Mouse (Mus musculus) intestine, embryonic 16.5 days (tissue): ENCODE measurements around the gene Megf6. TPM values are rescaled to one million over a fixed set of nuclear protein-coding genes. Genes with fewer than 3 reads are reported as not detected.
A peak's percentile ranks its signal among the peaks of the same experiment; 100 is the strongest.

Experiments used
- ATAC-seq: fragments of 200-750 bp; cut with Nextera tagmentation; 2 replicates; pipeline ENCODE4 v1.8.0; 2017; ENCODE audit warnings: moderate TSS enrichment, moderate library complexity
- H3K27ac ChIP-seq: fragments of 300-500 bp; sonication (generic); 2 replicates; pipeline ENCODE4 v1.5.1; 2014; ENCODE audit warnings: mild to moderate bottlenecking, low read length
- H3K27me3 ChIP-seq: fragments of 300-500 bp; sonication (generic); replicated peaks from 2 replicates; pipeline ENCODE4 v1.6.1; 2014; ENCODE audit warnings: low read length, control low read depth, mixed read lengths; ENCODE audit not compliant: control insufficient read depth, insufficient read depth
- H3K36me3 ChIP-seq: fragments of 300-500 bp; sonication (generic); 2 replicates; pipeline ENCODE4 v1.6.1; 2014; ENCODE audit warnings: low read length, control low read depth; ENCODE audit not compliant: control insufficient read depth, insufficient read depth
- H3K4me1 ChIP-seq: fragments of 300-500 bp; sonication (generic); 2 replicates; pipeline ENCODE4 v1.6.1; 2014; ENCODE audit warnings: low read length, control low read depth, mixed read lengths; ENCODE audit not compliant: control insufficient read depth, insufficient read depth
- H3K4me2 ChIP-seq: fragments of 300-500 bp; sonication (generic); 2 replicates; pipeline ENCODE4 v1.6.1; 2014; ENCODE audit warnings: low read depth, low read length, control low read depth
- H3K4me3 ChIP-seq: fragments of 300-500 bp; sonication (generic); 2 replicates; pipeline ENCODE4 v1.5.1; 2014; ENCODE audit warnings: mild to moderate bottlenecking, low read length
- H3K9ac ChIP-seq: fragments of 300-500 bp; sonication (generic); 2 replicates; pipeline ENCODE4 v1.6.1; 2014; ENCODE audit warnings: low read depth, low read length
- H3K9me3 ChIP-seq: fragments of 300-500 bp; sonication (generic); 2 replicates; pipeline ENCODE4 v1.6.1; 2016; ENCODE audit warnings: low read length, control low read depth; ENCODE audit not compliant: control insufficient read depth
- WGBS: fragments of 180-500 bp; shearing (Covaris S2); extraction: QIAGEN DNeasy Blood & Tissue Kit; methylation state at CpG from one replicate; pipeline ENCODE4 v1.1.7; 2014; 5-methylcytosine and 5-hydroxymethylcytosine counted together
- polyA plus RNA-seq: library from polyadenylated mRNA; unstranded; fragments of >200 nt; fragmentation: Nextera tagmentation; extraction: Ambion mirVana; gene quantifications from 2 replicates; pipeline ENCODE4 v1.2.1, GENCODE M21; 2015

Megf6 gene
- polyA plus RNA-seq, 1 experiment from 2014 or later = 10.3 TPM

- Histone ChIP-seq H3K4me1 (peaks cover 11% of the 10 kb centered on the region; the same call in 1 of the 2 replicates), H3K9me3 (no peaks in the 10 kb centered on the region), H3K4me3 (peak overlapping the region; percentile 54), H3K4me2 (peak overlapping the region; percentile 93), H3K36me3 (no peaks in the 10 kb centered on the region), H3K27me3 (peaks cover 42% of the 10 kb centered on the region), H3K9ac (peak overlapping the region; percentile 61), H3K27ac (no peak overlapping the region)
- WGBS = 2% methylated on average over 37 of the region's 37 CpGs
- peak; percentile 12; the same call in 1 of the 2 replicates for ATAC-seq
These were observed 811 bp downstream of the Megf6 start for GRCm38 (mm10) chr4:154171151-154171930.

GRCm38 (mm10) chr4:154171931-154172604, 1.5 kb downstream of the Megf6 start:
- no peak for ATAC-seq
- peak overlapping the region; percentile 93 for H3K4me2 ChIP-seq
- H3K27ac ChIP-seq = no peak overlapping the region
- H3K36me3 ChIP-seq = no peaks in the 10 kb centered on the region
- peaks cover 11% of the 10 kb centered on the region; the same call in 1 of the 2 replicates for H3K4me1 ChIP-seq
- H3K9ac ChIP-seq = peak overlapping the region; percentile 6; the same call in 1 of the 2 replicates
- WGBS = 40% methylated on average over 13 of the region's 13 CpGs
- peaks cover 42% of the 10 kb centered on the region for H3K27me3 ChIP-seq
- peak overlapping the region; percentile 54 for H3K4me3 ChIP-seq
- no peaks in the 10 kb centered on the region for H3K9me3 ChIP-seq

GRCm38 (mm10) chr4:154177257-154177656, 6.7 kb downstream of the Megf6 start:
- 52% methylated on average over 8 of the region's 8 CpGs for WGBS
- ATAC-seq = peak; percentile 44

GRCm38 (mm10) chr4:154181001-154181400, 10.5 kb downstream of the Megf6 start:
- no peak overlapping the region for H3K4me2 ChIP-seq
- WGBS = 52% methylated on average over 7 of the region's 7 CpGs
- H3K4me1 ChIP-seq = no peaks in the 10 kb centered on the region
- ATAC-seq = no peak
- H3K27me3 ChIP-seq = no peaks in the 10 kb centered on the region
- no peaks in the 10 kb centered on the region for H3K9me3 ChIP-seq
- H3K36me3 ChIP-seq = no peaks in the 10 kb centered on the region
- H3K27ac ChIP-seq = no peak overlapping the region
- no peak overlapping the region for H3K9ac ChIP-seq
- no peak overlapping the region for H3K4me3 ChIP-seq

More at GRCm38 (mm10) chr4:154177257-154177656, 6.7 kb downstream of the Megf6 start:
- Histone ChIP-seq H3K9me3 (no peaks in the 10 kb centered on the region), H3K27me3 (peaks cover 4% of the 10 kb centered on the region; the same call in 1 of the 2 replicates), H3K4me3 (no peak overlapping the region), H3K9ac (no peak overlapping the region), H3K4me2 (no peak overlapping the region), H3K4me1 (no peaks in the 10 kb centered on the region), H3K36me3 (no peaks in the 10 kb centered on the region), H3K27ac (no peak overlapping the region)

- Histone ChIP-seq H3K4me2 (no peak overlapping the region), H3K9me3 (no peaks in the 10 kb centered on the region), H3K4me1 (no peaks in the 10 kb centered on the region), H3K9ac (no peak overlapping the region), H3K36me3 (no peaks in the 10 kb centered on the region), H3K27ac (no peak overlapping the region), H3K4me3 (no peak overlapping the region), H3K27me3 (no peaks in the 10 kb centered on the region)
- 84% methylated on average over 5 of the region's 5 CpGs for WGBS
- ATAC-seq = no peak
These were observed 13.0 kb downstream of the Megf6 start for GRCm38 (mm10) chr4:154183566-154183965.

GRCm38 (mm10) chr4:154185001-154185400, 14.5 kb downstream of the Megf6 start:
- no peaks in the 10 kb centered on the region for H3K36me3 ChIP-seq
- H3K9ac ChIP-seq = no peak overlapping the region
- H3K4me3 ChIP-seq = no peak overlapping the region
- H3K4me2 ChIP-seq = no peak overlapping the region
- no peak overlapping the region for H3K27ac ChIP-seq
- 65% methylated on average over 5 of the region's 5 CpGs for WGBS
- H3K27me3 ChIP-seq = no peaks in the 10 kb centered on the region
- H3K9me3 ChIP-seq = no peaks in the 10 kb centered on the region
- H3K4me1 ChIP-seq = no peaks in the 10 kb centered on the region
- ATAC-seq = no peak

- Histone ChIP-seq H3K9me3 (no peaks in the 10 kb centered on the region), H3K36me3 (no peaks in the 10 kb centered on the region), H3K4me1 (no peaks in the 10 kb centered on the region), H3K4me3 (no peak overlapping the region), H3K9ac (no peak overlapping the region), H3K27ac (no peak overlapping the region), H3K27me3 (no peaks in the 10 kb centered on the region), H3K4me2 (no peak overlapping the region)
- WGBS = 54% methylated on average over 11 of the region's 11 CpGs
- ATAC-seq = no peak
These were observed 15.5 kb downstream of the Megf6 start for GRCm38 (mm10) chr4:154186002-154186537.

- H3K4me2 ChIP-seq = no peak overlapping the region
- no peaks in the 10 kb centered on the region for H3K27me3 ChIP-seq
- H3K4me1 ChIP-seq = no peaks in the 10 kb centered on the region
- no peak overlapping the region for H3K9ac ChIP-seq
- no peaks in the 10 kb centered on the region for H3K36me3 ChIP-seq
- no peak overlapping the region for H3K27ac ChIP-seq
- 66% methylated on average over 8 of the region's 8 CpGs for WGBS
- H3K9me3 ChIP-seq = no peaks in the 10 kb centered on the region
- H3K4me3 ChIP-seq = no peak overlapping the region
- no peak for ATAC-seq
These were observed 18.4 kb downstream of the Megf6 start for GRCm38 (mm10) chr4:154188948-154189347.

GRCm38 (mm10) chr4:154197961-154198360, 27.4 kb downstream of the Megf6 start:
- H3K4me2 ChIP-seq = no peak overlapping the region
- no peak overlapping the region for H3K27ac ChIP-seq
- H3K27me3 ChIP-seq = no peaks in the 10 kb centered on the region
- WGBS = 80% methylated on average over 6 of the region's 6 CpGs
- H3K9ac ChIP-seq = no peak overlapping the region
- H3K4me3 ChIP-seq = no peak overlapping the region
- no peaks in the 10 kb centered on the region for H3K4me1 ChIP-seq
- H3K9me3 ChIP-seq = no peaks in the 10 kb centered on the region
- ATAC-seq = no peak
- H3K36me3 ChIP-seq = no peaks in the 10 kb centered on the region
